Mouse (Mus musculus) ES-Bruce4 (cell line): ENCODE measurements around the gene Ski.

Source experiments
- CTCF ChIP-seq: IDR thresholded peaks from one replicate; pipeline ENCODE4 v1.8.1; 2011; ENCODE audit warnings: low read depth, low read length
- EP300 ChIP-seq: IDR thresholded peaks from 2 replicates; pipeline ENCODE4 v1.6.1; 2011; ENCODE audit warnings: low read depth, low read length; ENCODE audit not compliant: insufficient read depth
- POLR2A ChIP-seq: IDR thresholded peaks from one replicate; pipeline ENCODE4 v1.8.1; 2011; ENCODE audit warnings: low read length; ENCODE audit not compliant: insufficient read depth

- no peak for TF ChIP-seq CTCF
- TF ChIP-seq EP300 = no peak
- no peak for TF ChIP-seq POLR2A
These were observed 101.8 kb downstream of the Ski start for GRCm38 (mm10) chr4:155120583-155120982.
